Mouse (Mus musculus): ENCODE results near the gene Gjc2. TPM values are rescaled to one million over a fixed set of nuclear protein-coding genes. Genes with fewer than 3 reads are reported as not detected.

Gjc2 gene
- polyA plus RNA-seq, 1 experiment = 1.1 TPM

DNA sequence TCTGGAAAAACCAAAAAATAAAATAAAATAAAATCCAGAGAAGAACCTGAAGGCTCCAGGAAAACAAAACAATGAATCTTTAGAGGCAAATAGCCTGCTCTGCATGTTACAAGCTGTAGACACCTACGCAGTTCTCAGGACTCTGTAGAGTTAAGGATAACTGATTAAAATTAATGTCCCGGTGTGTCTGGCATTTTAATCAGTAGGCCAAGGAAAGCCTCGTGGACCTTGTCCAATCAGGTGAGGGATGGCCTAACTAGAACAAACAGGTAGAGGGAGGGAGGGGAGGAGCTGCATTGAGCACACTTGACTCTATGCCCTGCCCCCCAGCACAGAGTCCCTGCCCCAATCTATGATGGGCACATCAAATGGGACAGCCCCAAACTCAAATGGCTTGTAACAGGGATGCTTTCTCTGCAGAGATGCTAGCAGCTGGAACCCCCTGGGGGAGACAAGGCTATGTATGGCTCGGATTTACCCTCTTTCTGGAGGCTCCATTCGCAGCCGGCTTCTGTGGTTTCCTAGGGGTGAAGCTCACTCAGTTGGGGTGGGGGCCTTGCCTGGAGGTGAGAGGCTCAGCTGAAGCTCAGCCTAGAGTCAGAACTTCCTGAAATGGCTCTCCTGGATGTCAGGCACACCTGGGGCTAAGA is 8.7 kb downstream of the Gjc2 start:
- DNase-seq (ENCODE audit: low read depth) = no peak
- TF ChIP-seq POLR2A (IDR thresholded peaks at IDR 0.05; ENCODE audit: borderline replicate concordance, extremely low read depth, insufficient read depth, insufficient read length, poor library complexity, severe bottlenecking) = no peak

DNA sequence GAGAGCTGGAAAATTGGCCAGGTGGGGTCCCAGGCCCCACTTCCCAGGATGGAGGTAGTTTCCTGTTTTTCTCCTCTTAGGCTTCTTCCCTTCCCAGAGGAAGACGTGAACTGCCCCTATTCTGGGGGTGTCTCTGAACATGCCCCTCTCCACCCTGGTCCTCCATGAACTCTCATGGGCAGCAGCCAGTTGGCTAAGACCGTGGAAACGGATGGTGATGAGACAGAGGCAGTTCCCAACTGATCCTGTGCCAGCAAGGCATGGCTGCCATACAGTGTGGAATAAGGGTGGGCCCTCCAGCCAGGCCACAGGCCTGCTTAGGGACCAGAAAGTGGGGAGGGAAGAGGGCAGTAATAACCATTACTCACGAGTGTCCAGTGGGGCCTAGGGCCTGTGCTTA is 12.5 kb downstream of the Gjc2 start:
- no peak for DNase-seq (ENCODE audit: low read depth)
- TF ChIP-seq CTCF (IDR thresholded peaks at IDR 0.05; ENCODE audit: borderline replicate concordance, extremely low read depth, insufficient read depth, insufficient read length) (no peak), POLR2A (IDR thresholded peaks at IDR 0.05; ENCODE audit: borderline replicate concordance, extremely low read depth, insufficient read depth, insufficient read length, poor library complexity, severe bottlenecking) (no peak)

DNA sequence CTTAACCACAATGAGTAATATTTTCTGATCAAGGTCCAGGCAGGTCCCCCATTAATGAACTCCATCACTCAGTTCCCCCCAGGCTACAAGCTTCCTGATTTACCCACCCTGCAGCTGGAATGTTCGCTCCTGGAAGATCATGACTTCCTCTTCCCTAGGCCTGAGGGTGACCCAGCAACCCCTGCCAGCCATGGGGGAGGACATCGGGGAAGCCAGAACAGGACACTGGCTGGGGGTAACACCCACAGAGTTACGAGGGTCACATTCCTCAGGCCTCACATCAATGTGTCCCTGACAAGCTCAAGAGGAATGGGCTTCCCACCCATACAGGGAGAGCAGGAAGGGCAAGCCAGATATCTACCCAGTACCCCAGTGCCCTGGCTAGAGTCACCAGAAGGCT is 13.2 kb downstream of the Gjc2 start:
- TF ChIP-seq CTCF (IDR thresholded peaks at IDR 0.05; ENCODE audit: borderline replicate concordance, extremely low read depth, insufficient read depth, insufficient read length) = no peak
- TF ChIP-seq POLR2A (IDR thresholded peaks at IDR 0.05; ENCODE audit: borderline replicate concordance, extremely low read depth, insufficient read depth, insufficient read length, poor library complexity, severe bottlenecking) = no peak
- no peak for DNase-seq (ENCODE audit: low read depth)

DNA sequence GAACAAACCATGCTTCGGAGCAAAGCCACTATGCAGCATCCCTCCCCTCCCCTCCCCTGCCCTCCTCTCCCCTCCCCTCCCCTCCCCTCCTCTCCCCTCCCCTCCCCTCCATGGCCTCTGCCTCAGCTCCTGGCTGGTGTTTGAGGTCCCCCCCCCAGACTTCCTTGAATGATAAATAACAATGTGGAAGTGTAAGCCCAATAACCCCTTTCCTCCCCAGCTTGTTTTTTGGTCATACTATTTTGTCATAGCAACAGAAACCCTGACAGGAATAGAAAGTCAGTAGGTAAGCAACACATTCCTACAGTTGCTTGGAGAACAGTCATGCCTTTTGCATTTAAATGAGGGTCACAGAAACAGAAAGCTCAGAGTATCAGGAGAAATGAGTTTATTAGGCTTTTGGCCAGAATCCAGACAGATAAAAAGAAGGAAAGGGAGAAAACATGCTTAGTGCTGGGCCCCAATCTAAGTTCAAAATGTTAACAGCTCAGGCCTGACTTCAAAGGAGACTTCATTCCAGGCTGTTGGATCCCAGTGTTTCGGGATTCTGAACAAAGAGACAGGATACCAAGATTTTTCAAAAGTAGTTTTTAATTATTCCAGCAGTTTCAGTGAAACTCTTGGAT is 17.3 kb downstream of the Gjc2 start:
- peak; percentile 46 for DNase-seq (ENCODE audit: low read depth)
- TF ChIP-seq POLR2A (IDR thresholded peaks at IDR 0.05; ENCODE audit: borderline replicate concordance, extremely low read depth, insufficient read depth, insufficient read length, poor library complexity, severe bottlenecking) (no peak), CTCF (IDR thresholded peaks at IDR 0.05; ENCODE audit: borderline replicate concordance, extremely low read depth, insufficient read depth, insufficient read length) (no peak)

DNA sequence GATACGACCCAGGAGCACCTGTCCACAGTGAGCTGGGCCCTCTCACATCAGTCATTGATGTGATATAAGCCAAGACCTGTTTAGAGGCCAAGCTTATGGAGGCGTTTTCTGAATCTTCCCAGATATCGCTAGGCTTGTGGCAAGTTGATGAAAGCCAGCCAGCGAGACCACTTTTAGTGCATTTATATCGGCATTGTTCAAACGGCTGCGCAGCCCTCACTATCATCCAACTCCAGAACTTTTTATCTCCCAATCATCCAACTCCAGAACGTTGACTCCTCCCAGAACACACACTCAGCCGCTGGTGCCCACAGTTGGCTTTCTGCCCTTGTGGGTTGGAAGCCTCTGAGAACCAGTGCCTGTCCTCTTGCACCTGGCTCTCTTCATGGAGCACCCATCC is 18.6 kb downstream of the Gjc2 start:
- TF ChIP-seq CTCF (IDR thresholded peaks at IDR 0.05; ENCODE audit: borderline replicate concordance, extremely low read depth, insufficient read depth, insufficient read length) = no peak
- TF ChIP-seq POLR2A (IDR thresholded peaks at IDR 0.05; ENCODE audit: borderline replicate concordance, extremely low read depth, insufficient read depth, insufficient read length, poor library complexity, severe bottlenecking) = no peak
- DNase-seq (ENCODE audit: low read depth) = no peak

DNA sequence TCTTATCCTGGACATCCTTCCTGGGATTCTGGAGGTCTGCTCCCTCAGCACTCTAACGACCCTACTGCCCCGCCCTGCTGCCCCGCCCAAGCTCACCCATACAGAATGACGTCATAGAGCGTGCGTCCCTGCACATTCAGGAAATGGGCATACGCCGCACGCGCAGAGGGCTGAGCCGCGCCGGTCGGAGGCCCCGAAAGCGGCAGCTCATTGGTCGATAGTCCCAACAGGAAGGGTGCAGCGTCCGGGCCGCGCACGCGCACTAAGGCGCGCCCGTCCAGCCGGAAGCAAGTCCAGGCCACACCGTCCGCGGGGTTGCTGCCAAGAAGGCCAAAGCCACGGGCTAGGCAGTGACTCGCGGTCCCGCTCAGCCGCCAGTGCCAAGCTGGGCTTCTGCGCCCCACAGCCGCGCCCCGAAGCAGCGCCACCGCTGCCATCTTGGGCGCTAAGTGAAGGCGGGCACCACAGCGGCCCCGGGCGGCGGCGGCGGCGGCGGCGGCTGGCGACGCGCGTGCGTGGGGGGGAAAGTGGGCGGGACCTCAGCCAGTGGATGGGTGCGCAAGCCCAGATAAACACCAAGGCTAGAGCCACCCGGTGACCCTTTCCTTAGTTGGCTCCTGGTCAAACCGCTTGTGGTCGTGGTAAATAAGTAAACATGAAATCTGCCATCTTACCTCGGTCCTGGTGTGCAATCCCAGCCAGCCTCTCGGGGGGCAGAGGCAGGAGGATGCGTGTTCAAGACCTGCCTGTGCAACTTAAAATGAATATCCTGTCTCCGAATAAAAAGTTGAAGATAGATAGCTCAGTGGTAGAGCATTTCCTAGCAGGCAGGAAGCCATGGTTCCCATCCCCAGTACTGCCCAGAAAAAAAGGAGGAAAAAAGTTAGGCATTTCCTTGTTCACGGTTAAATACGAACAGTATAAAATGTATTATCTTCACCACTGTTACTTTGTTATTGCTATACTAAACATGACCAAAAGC is 19.5 kb downstream of the Gjc2 start, which contains the start of gene Iba57:
Gene Iba57, minus strand, starts transcription at position 485 of the 982 bp plus-strand sequence.
- TF ChIP-seq CTCF (IDR thresholded peaks at IDR 0.05; ENCODE audit: borderline replicate concordance, extremely low read depth, insufficient read depth, insufficient read length) = peak; percentile 19; the same call in 1 of the 2 replicates
- TF ChIP-seq POLR2A (IDR thresholded peaks at IDR 0.05; ENCODE audit: borderline replicate concordance, extremely low read depth, insufficient read depth, insufficient read length, poor library complexity, severe bottlenecking) = peak; percentile 83
- peak; percentile 100 for DNase-seq (ENCODE audit: low read depth)

DNA sequence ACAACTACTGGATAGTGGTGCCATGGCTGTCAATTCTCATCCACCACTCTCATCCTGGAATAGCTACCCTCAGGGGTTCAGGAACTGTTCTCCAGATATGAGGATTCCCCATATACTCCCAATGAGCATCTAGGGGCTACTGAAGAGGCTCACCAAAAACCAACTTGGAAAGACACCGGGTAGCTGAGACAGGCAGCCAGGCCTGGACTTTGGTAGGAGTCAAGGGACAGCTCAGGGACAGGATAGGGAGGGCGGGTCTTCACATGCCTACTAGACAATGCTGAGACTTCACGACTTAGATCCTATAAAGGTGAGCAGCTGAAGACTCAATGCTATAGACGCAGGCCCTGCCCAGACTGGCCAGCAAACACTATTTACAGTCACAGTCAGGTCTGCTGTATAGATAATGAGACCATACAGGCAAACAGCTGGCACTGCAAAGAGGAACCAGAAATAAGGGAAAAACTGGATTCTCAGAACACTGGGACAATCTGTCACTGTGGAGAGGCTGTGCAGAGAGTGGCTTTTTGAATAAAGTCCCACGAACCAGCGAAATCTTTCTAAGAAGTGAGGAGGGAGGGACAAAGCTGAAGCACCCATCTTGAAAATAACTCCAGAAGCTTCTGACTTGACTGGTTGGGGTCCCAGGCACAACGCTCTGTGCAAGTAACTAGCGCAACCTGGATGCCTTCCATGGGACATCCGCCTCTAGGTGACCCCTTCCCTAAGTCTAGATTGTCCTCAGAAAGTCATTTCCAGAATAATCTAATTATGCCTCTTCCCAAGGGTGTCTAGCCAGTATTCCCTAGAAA is 20.4 kb downstream of the Gjc2 start:
- DNase-seq (ENCODE audit: low read depth) = no peak
- TF ChIP-seq POLR2A (IDR thresholded peaks at IDR 0.05; ENCODE audit: borderline replicate concordance, extremely low read depth, insufficient read depth, insufficient read length, poor library complexity, severe bottlenecking) = no peak
- no peak for TF ChIP-seq CTCF (IDR thresholded peaks at IDR 0.05; ENCODE audit: borderline replicate concordance, extremely low read depth, insufficient read depth, insufficient read length)

DNA sequence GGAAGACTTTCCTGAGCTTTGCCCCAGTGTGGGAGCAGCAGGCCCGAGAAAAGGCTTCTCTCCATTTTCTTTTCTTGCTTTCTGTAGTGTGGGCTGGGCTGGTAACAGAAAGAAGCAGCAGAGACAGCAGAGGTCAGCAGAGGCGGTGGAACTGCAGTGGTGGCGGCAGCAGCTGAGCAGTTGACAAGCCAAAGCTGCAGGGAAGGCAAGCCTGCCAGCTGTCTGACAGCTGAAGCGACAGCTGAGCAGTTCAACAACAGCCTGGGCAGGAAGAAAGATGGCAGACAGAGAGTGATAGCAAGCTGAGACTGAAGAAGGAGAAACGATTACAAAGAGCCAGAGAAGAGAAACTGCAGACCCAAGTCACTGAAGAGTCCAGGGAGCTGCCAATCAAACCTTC is 21.6 kb downstream of the Gjc2 start:
- DNase-seq (ENCODE audit: low read depth) = no peak
- TF ChIP-seq POLR2A (IDR thresholded peaks at IDR 0.05; ENCODE audit: borderline replicate concordance, extremely low read depth, insufficient read depth, insufficient read length, poor library complexity, severe bottlenecking) (no peak), CTCF (IDR thresholded peaks at IDR 0.05; ENCODE audit: borderline replicate concordance, extremely low read depth, insufficient read depth, insufficient read length) (no peak)

DNA sequence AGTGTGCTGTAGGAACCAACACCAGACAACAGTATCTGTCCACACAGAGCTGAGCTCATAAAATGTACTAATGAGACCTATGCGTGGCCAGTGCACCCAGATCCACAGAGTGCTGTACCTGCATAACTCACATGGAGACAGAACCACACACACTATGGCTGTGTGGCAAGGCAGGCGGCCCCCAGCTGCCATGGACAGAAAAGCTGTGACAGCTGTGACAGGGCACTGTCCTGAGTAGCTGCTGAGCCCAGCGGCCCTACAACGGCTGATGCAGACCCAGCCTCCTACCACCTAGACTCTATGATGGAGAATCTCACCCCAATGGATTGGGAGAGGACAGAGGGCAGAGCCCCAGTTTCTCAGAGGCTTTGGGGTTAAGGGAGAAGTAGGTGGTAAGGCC is 23.5 kb downstream of the Gjc2 start:
- TF ChIP-seq POLR2A (IDR thresholded peaks at IDR 0.05; ENCODE audit: borderline replicate concordance, extremely low read depth, insufficient read depth, insufficient read length, poor library complexity, severe bottlenecking) (no peak), CTCF (IDR thresholded peaks at IDR 0.05; ENCODE audit: borderline replicate concordance, extremely low read depth, insufficient read depth, insufficient read length) (no peak)
- DNase-seq (ENCODE audit: low read depth) = no peak

DNA sequence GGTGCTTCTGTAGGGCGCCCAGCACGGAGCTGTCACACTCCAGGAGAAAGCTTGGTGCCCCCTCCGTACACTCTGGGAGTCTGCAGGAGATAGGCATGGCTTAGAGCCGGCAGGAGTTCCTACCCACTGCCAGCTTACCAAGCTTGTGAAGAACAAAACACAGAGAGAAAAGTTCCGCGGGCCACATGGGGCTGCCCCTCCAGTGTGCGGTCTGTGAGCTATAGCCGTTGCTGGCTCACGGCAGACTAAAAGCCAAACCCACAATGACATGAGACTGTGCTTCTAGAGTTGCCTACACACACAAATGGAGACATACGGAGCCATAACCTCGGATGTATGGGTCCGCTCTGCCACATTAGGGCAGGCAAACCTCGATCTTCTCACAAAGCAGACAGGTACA is 23.9 kb downstream of the Gjc2 start:
- TF ChIP-seq CTCF (IDR thresholded peaks at IDR 0.05; ENCODE audit: borderline replicate concordance, extremely low read depth, insufficient read depth, insufficient read length) (no peak), POLR2A (IDR thresholded peaks at IDR 0.05; ENCODE audit: borderline replicate concordance, extremely low read depth, insufficient read depth, insufficient read length, poor library complexity, severe bottlenecking) (no peak)

More for the DNA sequence above, 23.9 kb downstream of the Gjc2 start:
- no peak for DNase-seq (ENCODE audit: low read depth)
